Mouse (Mus musculus): Measurements from ENCODE around the gene Il27ra. TPM values are rescaled to one million over a fixed set of nuclear protein-coding genes. Genes with fewer than 3 reads are reported as not detected.

Gene Il27ra
- 0.48 and 0.91 TPM in 2 replicates for polyA plus RNA-seq (2012; rRNA removed)

DNA sequence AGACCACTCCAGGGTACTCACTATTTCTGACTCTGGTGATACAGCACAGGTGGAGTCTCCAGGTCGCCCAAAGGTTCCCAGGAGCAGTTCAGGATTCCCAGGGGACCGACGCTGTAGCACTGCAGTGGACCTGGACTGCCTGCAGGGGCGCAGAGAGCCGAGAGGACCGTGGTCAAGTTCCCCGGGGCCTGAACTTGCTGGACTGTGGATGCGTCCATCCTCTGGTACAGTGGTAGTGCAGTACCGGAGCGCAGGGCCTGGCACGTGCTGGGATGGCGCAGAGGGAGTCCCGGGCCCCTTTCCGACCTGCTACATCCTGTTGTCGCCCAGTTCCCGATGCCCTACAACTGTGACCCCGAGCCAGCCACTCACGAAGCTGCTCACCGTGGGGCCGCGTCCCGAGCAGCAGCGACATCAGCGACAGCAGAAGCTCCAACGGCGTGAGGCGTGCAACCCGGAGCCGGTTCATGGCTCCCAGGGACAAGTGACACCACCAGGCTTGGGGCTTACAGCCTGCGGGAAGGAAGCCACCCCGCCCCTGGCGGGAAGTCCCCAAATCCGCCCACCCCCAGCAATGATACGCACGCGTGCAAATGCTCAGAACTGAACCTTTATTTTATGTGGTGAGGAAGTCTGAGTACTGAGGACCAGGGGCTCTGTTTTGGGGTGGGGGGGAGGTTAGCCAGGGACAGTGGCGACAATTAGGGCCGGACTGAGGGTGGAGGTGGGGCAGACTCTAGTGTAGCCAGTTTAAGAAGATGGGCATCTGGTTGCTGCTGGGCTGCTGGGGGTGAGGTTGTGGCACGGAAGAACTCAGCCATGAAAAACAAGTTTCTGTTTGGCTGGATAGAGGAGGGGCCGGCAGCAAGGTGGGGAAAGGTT, at the start of gene Il27ra:
Gene Il27ra (minus strand): TSS at position 524 of the 882 bp plus-strand sequence.

DNA sequence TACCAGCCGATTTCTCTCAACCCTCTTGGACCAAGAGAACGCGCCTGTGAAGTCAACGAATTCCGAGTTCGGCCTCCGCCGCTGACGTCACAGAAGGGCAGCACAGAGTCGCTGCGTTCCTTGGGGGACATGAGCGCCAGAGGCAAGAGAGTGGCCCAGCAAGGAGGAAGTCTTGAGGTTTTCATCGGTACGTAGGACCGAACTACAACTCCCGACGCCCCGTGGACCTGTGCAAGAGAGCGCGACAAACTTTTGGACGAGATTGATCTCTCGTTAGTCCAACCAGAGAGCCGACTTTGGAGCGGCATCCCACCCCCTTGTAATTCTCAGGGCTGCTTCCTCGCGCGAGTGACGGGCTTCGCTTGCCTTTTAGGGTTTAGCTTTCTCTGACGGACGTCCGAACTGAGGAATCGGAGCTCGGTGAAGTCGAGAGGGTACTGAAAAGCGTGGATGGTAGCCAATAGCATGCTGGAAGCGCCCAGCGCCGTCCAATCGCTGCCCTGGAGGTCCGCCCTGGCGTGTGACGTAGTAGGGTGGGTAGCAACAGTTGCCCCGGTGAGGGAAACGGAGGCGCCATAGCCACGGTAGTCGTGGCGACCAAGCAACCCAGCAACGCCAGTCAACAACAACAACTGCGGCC, 24.0 kb upstream of the Il27ra start, which contains the start of gene Rfx1:
Gene Rfx1 (plus strand): TSS at position 544 of the 640 bp plus-strand sequence.

DNA sequence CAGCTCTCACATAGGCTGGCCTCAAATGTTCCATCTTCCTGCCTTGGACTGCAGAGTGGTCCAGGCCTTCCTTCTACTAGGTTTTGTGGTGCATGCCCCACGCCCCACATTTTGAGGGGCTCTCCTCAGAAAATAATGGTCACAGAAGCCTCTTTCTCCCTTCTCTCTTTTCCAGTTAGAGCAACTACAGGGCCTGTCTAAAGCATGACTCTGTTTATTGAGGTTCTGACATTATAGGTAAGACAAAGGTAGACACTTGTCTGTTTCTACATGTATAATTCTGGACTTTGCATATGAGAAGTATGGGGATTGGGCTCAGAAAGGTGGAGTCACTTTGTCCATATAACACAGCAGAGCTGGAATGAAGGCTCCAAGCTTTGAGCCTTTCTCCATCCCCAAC, 22.6 kb upstream of the Il27ra start, which contains the start of gene Gm10643:
Gene Gm10643 (minus strand): TSS at position 101 of the 400 bp plus-strand sequence.

DNA sequence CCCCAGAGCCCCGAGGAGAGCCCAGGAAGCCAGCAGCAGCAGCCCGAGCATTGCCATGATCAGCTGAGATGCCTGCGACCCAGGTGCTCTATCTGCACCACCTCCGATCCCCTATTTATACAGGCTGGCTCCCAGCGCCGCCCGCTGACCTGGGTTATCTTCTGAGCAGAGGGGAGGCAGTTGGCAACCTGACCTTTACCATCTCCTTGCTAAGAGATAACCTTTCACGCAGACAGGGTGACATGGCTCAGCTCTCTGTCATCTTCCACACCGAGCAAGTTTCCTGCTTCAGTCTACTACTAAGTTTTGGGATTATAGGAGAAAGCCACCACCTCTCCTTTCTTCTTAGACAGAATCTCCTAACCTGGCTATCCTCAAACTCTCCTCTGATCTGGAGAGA, 2.5 kb upstream of the Il27ra start, which contains the start of gene Rln3:
Gene Rln3 (minus strand): TSS at position 101 of the 400 bp plus-strand sequence.

DNA sequence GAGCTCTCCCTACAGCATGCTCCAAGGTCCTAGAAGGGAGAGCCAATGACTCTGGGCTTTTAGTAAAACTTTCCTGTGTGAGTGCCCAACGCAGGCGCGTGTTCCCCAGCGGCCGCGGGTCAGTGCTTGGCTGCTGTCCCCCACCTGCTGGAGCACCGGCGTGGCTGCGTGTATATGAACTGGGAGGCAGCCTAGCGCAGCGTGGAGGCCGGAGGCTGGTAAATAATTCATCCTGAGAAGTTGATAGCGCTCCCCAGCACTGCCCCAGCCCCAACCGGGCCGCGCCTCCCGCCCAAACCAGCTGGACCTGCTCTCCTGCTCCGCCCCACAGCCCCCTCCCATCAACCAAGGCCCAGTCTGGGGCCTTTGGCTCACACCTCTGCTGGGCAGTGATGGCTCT, 21.3 kb downstream of the Il27ra start, which contains the start of gene Palm3:
Gene Palm3 (plus strand): TSS at position 376 of the 400 bp plus-strand sequence.

DNA sequence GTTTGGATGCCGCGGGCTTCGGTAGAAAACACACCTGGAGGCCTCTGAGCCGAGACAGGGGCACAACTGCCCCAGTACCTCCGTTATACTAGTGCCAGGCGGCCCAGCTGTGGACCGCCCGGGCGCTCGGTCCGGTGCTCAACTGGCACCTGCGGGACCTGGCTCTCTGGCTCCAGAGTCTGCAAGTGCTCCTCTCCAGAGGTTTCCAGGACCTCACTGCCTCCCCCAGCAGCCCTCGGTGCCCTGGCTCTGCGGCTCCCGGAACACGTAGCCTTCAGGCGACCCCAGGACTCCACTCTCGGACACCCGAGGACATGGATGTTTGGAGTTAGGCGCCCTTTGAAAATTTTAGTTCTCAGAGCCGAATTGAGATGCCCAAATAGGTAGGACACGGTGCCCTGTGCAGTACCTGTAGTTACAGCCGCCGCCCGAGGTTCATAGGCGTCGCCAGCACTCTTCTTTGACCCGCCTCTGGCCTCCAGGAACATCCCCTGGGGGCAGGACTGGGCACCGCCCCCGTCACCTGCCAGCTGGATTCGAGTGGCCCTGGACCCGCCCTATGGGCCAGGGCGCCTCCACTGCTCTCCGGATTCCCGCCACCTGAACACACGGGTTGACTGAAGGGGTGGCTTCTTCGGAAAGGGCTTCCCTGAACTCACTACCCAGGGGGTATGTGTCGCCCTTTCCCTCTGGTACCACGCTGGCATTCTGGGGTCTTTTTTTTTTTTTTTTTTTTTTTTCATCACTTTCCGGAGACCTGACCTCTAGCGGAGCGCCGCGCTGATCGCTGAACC, 30.5 kb downstream of the Il27ra start, which contains the start of gene 2210011C24Rik:
Gene 2210011C24Rik (minus strand): TSS at position 467 of the 794 bp plus-strand sequence.

DNA sequence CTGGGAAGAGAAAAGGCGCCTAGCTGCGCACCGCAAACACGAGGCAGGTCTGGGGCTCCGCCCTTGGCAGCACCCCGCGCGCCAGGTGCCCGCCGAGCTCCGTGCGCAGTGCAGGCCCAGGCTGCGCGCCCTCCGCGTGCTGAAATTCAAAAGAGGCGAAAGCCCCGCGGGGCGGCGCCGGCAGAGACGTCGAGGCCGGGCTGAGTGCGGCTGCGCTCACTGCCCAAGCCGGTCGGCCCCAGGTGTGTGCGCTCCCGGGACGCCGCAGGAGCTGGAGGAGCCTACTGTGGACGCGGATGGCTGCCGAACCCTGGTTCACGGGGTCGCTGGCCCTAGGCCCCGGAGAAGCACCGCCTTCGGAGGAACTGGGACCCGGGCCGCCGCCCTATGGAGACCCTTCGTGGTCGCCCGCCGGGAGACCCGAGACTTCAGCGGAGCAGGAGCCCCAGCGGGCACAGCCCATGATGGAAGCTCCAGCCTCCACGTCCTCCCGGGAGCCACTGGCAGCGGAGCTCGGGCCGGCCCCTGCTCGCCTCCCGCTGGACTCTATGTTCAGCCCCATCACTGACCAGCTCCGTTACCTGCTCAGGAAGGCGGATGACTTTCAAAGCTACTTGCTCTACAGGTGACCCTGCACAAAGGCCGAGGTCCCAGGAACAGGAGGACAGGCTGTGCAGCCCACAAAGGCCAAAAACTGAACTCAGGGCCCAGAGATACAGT, 40.9 kb downstream of the Il27ra start, which contains the start of gene 1700067K01Rik:
Gene 1700067K01Rik (plus strand): TSS at position 222 of the 720 bp plus-strand sequence.

DNA sequence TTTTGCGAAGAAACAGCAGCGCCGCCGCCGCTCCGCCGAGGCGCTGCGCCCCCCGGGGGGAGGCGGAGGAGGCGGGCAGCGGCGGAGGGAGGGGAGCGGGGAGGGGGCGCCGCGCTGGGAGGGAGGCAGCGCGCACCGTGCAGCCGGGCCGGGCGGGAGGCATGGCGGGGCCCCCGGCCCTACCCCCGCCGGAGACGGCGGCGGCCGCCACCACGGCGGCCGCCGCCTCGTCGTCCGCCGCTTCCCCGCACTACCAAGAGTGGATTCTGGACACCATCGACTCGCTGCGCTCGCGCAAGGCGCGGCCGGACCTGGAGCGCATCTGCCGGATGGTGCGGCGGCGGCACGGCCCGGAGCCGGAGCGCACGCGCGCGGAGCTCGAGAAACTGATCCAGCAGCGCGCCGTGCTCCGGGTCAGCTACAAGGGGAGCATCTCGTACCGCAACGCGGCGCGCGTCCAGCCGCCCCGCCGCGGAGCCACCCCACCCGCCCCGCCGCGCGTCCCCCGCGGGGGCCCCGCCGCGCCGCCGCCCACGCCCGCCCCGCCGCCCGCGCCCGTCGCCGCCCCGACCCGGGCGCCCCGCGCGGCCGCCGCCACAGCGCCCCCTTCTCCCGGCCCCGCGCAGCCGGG, 44.8 kb downstream of the Il27ra start, which contains the start of gene Samd1:
Gene Samd1 (plus strand): TSS at position 162 of the 631 bp plus-strand sequence.

Other genes starting within 250 kb of the Il27ra start
- 10.3 and 14.2 TPM in 2 replicates for gene Adgrl1, start 142.5 kb downstream of the Il27ra start, polyA plus RNA-seq (2012; rRNA removed)
- gene Gm10644, start 87.4 kb downstream of the Il27ra start, polyA plus RNA-seq (2012; rRNA removed): 0.30 and 0.56 TPM in 2 replicates
- 8.1 and 10.6 TPM in 2 replicates for gene Asf1b, start 87.1 kb downstream of the Il27ra start, polyA plus RNA-seq (2012; rRNA removed)
- 27.2 and 27.6 TPM in 2 replicates for gene Prkaca, start 69.6 kb downstream of the Il27ra start, polyA plus RNA-seq (2012; rRNA removed)
- gene Samd1, start 44.9 kb downstream of the Il27ra start, polyA plus RNA-seq (2012; rRNA removed): 32.0 and 40.5 TPM in 2 replicates
- 0.24 and 0.40 TPM in 2 replicates for gene 1700067K01Rik, start 41.1 kb downstream of the Il27ra start, polyA plus RNA-seq (2012; rRNA removed)
- gene 2210011C24Rik, start 30.4 kb downstream of the Il27ra start, polyA plus RNA-seq (2012; rRNA removed): 17.9 and 33.1 TPM in 2 replicates
- 1.7 and 1.8 TPM in 2 replicates for gene Palm3, start 21.1 kb downstream of the Il27ra start, polyA plus RNA-seq (2012; rRNA removed)
- gene Rln3, start 2.4 kb upstream of the Il27ra start, polyA plus RNA-seq (2012; rRNA removed): 0.22 and 0.30 TPM in 2 replicates
- 0.11 and 0.22 TPM in 2 replicates for gene Gm10643, start 22.5 kb upstream of the Il27ra start, polyA plus RNA-seq (2012; rRNA removed)
- gene Rfx1, start 24.2 kb upstream of the Il27ra start, polyA plus RNA-seq (2012; rRNA removed): 12.3 and 13.3 TPM in 2 replicates
- 24.1 and 24.4 TPM in 2 replicates for gene Dcaf15, start 62.2 kb upstream of the Il27ra start, polyA plus RNA-seq (2012; rRNA removed)
- gene Podnl1, start 83.4 kb upstream of the Il27ra start, polyA plus RNA-seq (2012; rRNA removed): 0.61 and 0.99 TPM in 2 replicates
- gene Cc2d1a, start 105.3 kb upstream of the Il27ra start, polyA plus RNA-seq (2012; rRNA removed): 25.5 and 27.2 TPM in 2 replicates
- 0.05 and 0.38 TPM in 2 replicates for gene 4930432K21Rik, start 105.4 kb upstream of the Il27ra start, polyA plus RNA-seq (2012; rRNA removed)
- 0.49 and 1.1 TPM in 2 replicates for gene Nanos3, start 142.6 kb upstream of the Il27ra start, polyA plus RNA-seq (2012; rRNA removed)
- gene Zswim4, start 194.5 kb upstream of the Il27ra start, polyA plus RNA-seq (2012; rRNA removed): 12.3 and 16.5 TPM in 2 replicates
- 38.9 and 57.5 TPM in 2 replicates for gene D8Ertd738e, start 207.1 kb upstream of the Il27ra start, polyA plus RNA-seq (2012; rRNA removed)
- gene Mri1, start 214.7 kb upstream of the Il27ra start, polyA plus RNA-seq (2012; rRNA removed): 38.2 and 98.1 TPM in 2 replicates
- 5.5 and 12.7 TPM in 2 replicates for gene Ccdc130, start 227.8 kb upstream of the Il27ra start, polyA plus RNA-seq (2012; rRNA removed)